Mouse (Mus musculus): ENCODE measurements around the gene Dok3.
"Not testable (repeated sequence)": the region's sequence is repeated elsewhere in the genome, so short reads cannot be mapped to it uniquely, and the experiment has no call there.

Dok3 gene

GRCm38 (mm10) chr13:55529198-55529915, at the start of gene Dok3:
Gene Dok3 (minus strand): TSS chr13:55529296.
- DNase-seq (ENCODE audit: low read depth, low spot score), result no peak

DNA sequence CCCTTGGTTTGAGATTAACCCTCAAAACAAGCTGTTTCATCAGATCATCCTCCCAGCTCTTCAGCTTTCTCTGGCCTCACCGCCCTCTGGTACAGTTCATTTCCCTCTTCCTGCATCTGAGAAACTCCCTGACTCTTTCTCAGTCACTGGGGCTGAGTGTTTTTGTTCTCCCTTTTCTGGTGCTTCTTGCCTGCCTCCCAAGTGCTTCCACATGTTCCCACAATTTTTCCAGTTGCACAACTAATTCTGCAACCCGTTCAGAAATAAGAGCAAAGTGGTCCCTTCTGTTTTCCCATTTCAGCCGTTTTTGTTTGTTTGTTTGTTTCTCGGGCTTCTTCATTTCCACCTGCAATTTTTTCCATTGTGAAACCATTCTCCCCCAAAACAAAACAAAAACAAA, 49.0 kb upstream of the Dok3 start:
- DNase-seq (ENCODE audit: low read depth, low spot score), result no peak

DNA sequence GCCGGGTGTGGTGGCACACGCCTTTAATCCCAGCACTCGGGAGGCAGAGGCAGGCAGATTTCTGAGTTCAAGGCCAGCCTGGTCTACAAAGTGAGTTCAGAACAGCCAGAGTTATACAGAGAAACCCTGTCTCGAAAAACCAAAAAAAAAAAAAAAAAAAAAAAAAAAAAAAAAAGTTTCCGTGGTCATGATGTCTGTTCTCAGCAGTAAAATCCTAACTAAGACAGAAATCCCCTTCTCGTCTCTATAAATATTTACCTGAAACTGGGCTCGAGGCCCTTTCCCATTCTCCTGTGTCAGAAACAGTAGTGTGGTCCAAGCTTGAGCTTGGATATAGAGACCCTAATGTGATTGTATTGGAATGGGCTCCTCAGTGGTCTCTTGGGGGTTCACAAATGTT, 47.8 kb upstream of the Dok3 start:
- not testable (repeated sequence) for DNase-seq (ENCODE audit: low read depth, low spot score)

DNA sequence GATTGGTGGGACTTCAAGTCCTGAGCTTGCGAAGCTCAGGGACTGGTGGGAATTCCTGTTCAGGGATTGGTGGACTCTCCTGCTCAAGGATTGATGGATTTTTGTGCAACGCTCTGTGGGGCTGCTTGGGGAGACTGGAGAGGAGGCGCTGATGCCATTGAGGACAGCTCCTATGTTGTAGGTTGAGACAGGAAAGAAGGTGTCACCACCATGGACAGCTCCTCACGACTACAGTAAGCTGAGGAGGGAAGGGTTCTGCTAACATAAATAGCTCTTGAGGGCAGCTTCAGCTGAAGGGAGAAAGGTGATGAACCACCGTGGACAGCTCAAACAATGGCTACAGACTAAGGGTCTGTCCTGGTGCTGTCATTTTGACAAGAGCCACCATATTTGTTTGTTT, 46.8 kb upstream of the Dok3 start:
- no peak for DNase-seq (ENCODE audit: low read depth, low spot score)

DNA sequence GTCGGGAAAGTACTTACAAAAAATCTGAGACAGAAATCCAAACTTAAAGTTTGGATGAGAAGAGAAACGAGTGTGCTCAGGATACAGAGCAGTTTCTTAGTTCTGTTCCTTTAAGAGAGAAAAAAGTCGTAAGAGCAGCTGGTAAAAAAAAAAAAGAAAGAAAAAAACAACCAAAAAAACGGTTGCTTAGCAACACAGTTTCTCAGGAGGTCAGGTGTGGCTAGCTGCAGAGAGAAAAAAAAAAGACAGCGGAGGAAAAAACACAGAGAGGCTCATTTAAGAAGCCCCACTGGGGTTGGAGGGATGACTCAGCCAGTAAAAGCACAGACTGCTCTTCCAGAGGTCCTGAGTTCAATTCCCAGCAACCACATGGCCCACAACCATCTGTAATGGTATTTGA, 45.2 kb upstream of the Dok3 start:
- DNase-seq (ENCODE audit: low read depth, low spot score), result no peak

GRCm38 (mm10) chr13:55573432-55573831, 44.3 kb upstream of the Dok3 start, which contains the start of gene Tmed9:
Gene Tmed9 (plus strand): TSS chr13:55573732.
- no peak for DNase-seq (ENCODE audit: low read depth, low spot score)

- no peak for DNase-seq (ENCODE audit: low read depth, low spot score)
These were observed 42.9 kb upstream of the Dok3 start for GRCm38 (mm10) chr13:55571977-55572376.

DNA sequence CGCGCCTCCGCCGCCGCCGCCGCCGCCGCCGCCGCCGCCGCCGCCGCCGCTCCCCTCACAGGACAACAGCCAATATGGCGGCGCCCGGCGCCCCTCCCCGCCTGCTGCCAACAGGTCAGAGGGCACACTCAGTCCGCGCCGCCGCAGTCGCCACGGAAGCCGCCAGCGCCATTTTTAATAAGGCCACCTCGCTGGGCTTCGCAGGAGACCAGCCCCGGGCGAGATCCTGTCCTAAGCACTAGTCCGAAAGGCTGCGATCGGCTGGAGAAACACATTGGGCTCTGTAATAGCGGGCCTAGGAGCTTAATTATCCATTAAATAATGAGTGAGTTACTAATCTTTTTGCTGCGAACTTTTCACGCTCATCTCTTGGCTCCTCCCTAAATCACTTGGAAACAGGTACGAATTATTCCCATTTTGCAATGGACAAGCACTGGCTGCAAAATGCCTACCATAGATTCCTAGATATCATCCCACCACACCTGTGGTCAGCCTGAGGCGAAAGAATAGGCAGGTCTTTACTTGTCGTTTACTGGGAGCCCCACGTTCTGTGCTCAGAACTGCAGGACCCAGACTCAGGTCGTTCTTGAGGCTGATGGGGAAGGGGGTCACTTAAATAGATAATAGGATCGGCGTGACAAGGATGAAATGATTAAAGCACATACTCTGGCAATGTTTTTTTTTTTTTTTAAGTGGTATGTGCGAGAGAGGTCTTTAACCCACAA, 42.1 kb upstream of the Dok3 start, which contains the start of gene Fam193b:
Gene Fam193b (minus strand): TSS at position 94 of the 725 bp plus-strand sequence.
- peak; percentile 90 for DNase-seq (ENCODE audit: low read depth, low spot score)

GRCm38 (mm10) chr13:55570286-55570973, 41.3 kb upstream of the Dok3 start:
- DNase-seq (ENCODE audit: low read depth, low spot score), result no peak

DNA sequence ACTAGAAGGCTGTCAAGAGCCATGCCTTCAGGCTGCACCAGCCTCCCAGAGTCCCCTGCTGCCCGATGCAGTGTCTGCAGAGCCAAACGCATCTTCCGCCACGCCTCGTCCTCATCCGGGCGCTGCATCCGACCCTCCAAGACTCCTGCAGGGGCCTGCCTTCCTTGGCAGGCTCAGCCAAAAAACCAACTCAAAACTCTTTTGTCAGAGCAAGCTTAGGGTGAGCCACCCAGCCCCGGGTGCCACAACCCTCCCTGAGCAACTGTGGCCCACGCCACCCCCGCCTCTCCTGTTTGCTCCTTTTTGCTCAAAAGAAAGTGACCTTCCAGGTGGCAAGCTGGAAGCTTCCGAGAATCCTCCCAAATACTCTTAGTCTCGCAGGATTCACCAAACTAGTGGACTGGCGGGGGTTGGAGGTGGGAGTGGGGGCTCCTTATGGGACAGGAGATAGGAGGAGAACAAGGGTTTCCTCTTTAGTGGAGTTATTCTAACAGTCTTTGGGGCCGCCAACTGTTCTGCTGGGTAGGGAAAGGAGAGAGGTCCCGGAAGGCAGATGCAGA, 40.7 kb upstream of the Dok3 start:
- DNase-seq (ENCODE audit: low read depth, low spot score), result no peak

GRCm38 (mm10) chr13:55568524-55568923, 39.4 kb upstream of the Dok3 start:
- DNase-seq (ENCODE audit: low read depth, low spot score), result not testable (repeated sequence)

- DNase-seq (ENCODE audit: low read depth, low spot score), result no peak
These were observed 38.9 kb upstream of the Dok3 start for GRCm38 (mm10) chr13:55567949-55568348.

DNA sequence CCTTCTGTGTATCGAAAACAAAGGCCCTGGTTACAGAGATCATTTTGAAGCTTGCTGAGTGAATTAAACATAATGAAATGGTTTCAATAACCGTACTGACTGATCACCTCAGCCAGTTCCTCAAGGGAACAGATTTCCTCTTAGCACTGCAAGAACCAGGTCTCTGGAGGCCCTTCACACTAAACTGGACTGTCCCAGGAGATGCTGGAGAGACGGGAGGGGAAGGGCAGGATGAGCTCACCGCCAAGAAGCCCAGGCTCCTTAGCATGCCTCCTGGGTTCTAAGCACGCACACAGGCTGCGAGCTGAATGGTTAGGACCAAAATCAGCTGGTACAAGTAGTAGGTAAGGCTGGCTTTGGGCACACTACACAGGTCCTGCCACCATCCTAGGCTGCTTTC, 37.9 kb upstream of the Dok3 start:
- no peak for DNase-seq (ENCODE audit: low read depth, low spot score)

DNA sequence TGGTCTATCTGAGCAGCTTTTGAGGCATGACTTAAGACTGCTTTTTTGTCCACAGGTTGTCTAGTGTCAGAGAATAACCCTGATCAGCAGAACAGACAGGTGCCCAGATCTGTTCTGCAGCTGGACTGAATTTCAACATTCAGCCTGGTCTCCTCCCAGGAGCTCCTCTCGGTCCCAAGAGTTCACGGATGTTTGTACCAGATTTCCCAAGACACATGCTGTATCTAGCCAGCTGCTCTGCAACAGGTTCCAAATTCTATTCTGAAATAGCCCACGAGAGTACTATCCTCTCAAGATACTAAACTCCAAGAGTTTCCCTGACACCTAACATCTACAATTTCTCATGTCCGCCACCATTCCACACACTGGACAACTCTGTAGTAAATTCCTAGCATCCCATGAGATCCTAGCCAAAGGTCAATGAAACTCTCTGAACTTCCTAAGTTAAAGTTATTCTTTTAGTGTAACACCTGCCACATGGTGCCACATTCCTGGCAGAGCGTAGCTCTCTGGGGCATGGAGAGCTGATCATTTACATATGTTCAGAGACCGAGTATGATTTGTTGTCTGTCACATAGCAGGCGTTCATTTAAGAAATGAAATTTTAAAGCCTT, 34.3 kb upstream of the Dok3 start:
- no peak for DNase-seq (ENCODE audit: low read depth, low spot score)

- DNase-seq (ENCODE audit: low read depth, low spot score), result no peak
These were observed 28.4 kb upstream of the Dok3 start for GRCm38 (mm10) chr13:55557499-55557898.

DNA sequence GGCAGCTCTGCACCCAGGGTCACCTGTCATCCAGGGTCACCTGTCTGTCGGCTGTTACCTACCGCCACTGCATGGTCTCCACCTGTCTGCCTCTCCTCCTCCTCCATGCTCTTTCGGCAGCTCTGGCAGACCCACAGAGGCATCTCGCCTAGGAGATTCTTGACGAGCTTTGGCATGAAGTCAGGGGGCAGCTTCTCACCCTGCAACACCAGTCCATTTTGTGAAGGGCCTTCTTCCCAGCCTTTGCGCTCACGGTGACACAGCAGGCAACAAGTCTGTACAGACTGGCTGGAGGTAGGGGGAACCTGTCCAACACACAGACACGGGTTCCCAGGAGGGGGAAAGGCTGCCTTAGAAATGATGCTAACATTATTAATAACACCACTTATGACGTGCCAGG, 26.8 kb upstream of the Dok3 start:
- no peak for DNase-seq (ENCODE audit: low read depth, low spot score)

- no peak for DNase-seq (ENCODE audit: low read depth, low spot score)
These were observed 20.0 kb upstream of the Dok3 start for GRCm38 (mm10) chr13:55549061-55549460.

- DNase-seq (ENCODE audit: low read depth, low spot score), result no peak
These were observed 19.3 kb upstream of the Dok3 start for GRCm38 (mm10) chr13:55548426-55548825.

GRCm38 (mm10) chr13:55547916-55548315, 18.8 kb upstream of the Dok3 start:
- DNase-seq (ENCODE audit: low read depth, low spot score), result no peak

- no peak for DNase-seq (ENCODE audit: low read depth, low spot score)
These were observed 15.7 kb upstream of the Dok3 start for GRCm38 (mm10) chr13:55544792-55545191.

- DNase-seq (ENCODE audit: low read depth, low spot score), result no peak
These were observed 14.4 kb upstream of the Dok3 start for GRCm38 (mm10) chr13:55543447-55543846.

GRCm38 (mm10) chr13:55542891-55543290, 13.8 kb upstream of the Dok3 start:
- DNase-seq (ENCODE audit: low read depth, low spot score), result no peak
